10 mouse cellular contexts compared by ENCODE assay signal in genomic region chr4:142337701-142338100, GRCm38 (mm10).
DNase-seq lines count a peak whose midpoint lies in the region; ATAC-seq lines count a peak whose summit lies in the region.
"Had no signal": no experiment of that assay in that cellular context is flagged by ENCODE, and none has a peak within 500 bp of the region (broad histone marks: within the 10 kb centered on the region; RNA-seq: fewer than 3 reads in every experiment).

No protein-coding gene starts in this region.

- peak; percentile 52 for DNase-seq in heart, postnatal 4 days
- DNase-seq in heart, adult 8-10 months (ENCODE audit: low spot score): no peak
- peak; percentile 59 for DNase-seq in cerebellum, adult 9-10 months
- peak; percentile 24 for DNase-seq in lung, postnatal 10 days
- DNase-seq: thymus, postnatal 36 days had no signal

- no peak overlapping the region for H3K4me3 ChIP-seq in neural tube, embryonic 13.5 days
- no peak overlapping the region for H3K4me3 ChIP-seq in neural tube, embryonic 15.5 days (replicated peaks)
- H3K4me3 ChIP-seq: intestine, embryonic 15.5 days had no signal

- ATAC-seq in neural tube, embryonic 13.5 days (ENCODE audit: low read depth): no peak
- no peak for ATAC-seq in neural tube, embryonic 15.5 days (ENCODE audit: low FRiP score)
- ATAC-seq in granulocyte monocyte progenitor cell, adult 5-6 weeks (replicated peaks; ENCODE audit: poor library complexity, severe bottlenecking): no peak
- ATAC-seq: intestine, embryonic 15.5 days had no signal

- H3K36me3 ChIP-seq in neural tube, embryonic 13.5 days: no peaks in the 10 kb centered on the region
- H3K36me3 ChIP-seq in neural tube, embryonic 15.5 days: no peaks in the 10 kb centered on the region
- H3K36me3 ChIP-seq: G1E; intestine, embryonic 15.5 days had no signal

- no peaks in the 10 kb centered on the region for H3K9me3 ChIP-seq in neural tube, embryonic 13.5 days
- no peaks in the 10 kb centered on the region for H3K9me3 ChIP-seq in neural tube, embryonic 15.5 days (replicated peaks)
- H3K9me3 ChIP-seq: intestine, embryonic 15.5 days had no signal

- H3K4me2 ChIP-seq in neural tube, embryonic 13.5 days: no peak overlapping the region
- H3K4me2 ChIP-seq in neural tube, embryonic 15.5 days: no peak overlapping the region
- H3K4me2 ChIP-seq: intestine, embryonic 15.5 days had no signal

- H3K27me3 ChIP-seq in neural tube, embryonic 13.5 days: no peaks in the 10 kb centered on the region
- H3K27me3 ChIP-seq in neural tube, embryonic 15.5 days (replicated peaks): no peaks in the 10 kb centered on the region
- H3K27me3 ChIP-seq: intestine, embryonic 15.5 days had no signal

- H3K9ac ChIP-seq in neural tube, embryonic 13.5 days: no peak overlapping the region
- no peak overlapping the region for H3K9ac ChIP-seq in neural tube, embryonic 15.5 days (replicated peaks)
- H3K9ac ChIP-seq: intestine, embryonic 15.5 days had no signal

- WGBS in neural tube, embryonic 13.5 days: 78% methylated on average over 8 of the region's 8 CpGs
- WGBS in neural tube, embryonic 15.5 days: 64% methylated on average over 8 of the region's 8 CpGs

- H3K4me1 ChIP-seq in neural tube, embryonic 13.5 days (replicated peaks): peaks cover 47% of the 10 kb centered on the region
- peaks cover 40% of the 10 kb centered on the region for H3K4me1 ChIP-seq in neural tube, embryonic 15.5 days
- H3K4me1 ChIP-seq: intestine, embryonic 15.5 days had no signal

- 0 out of 2 replicates have a peak overlapping the region, but pooled peaks have one; percentile 40 for H3K27ac ChIP-seq in neural tube, embryonic 13.5 days (replicated peaks)
- H3K27ac ChIP-seq in neural tube, embryonic 15.5 days (replicated peaks): no peak overlapping the region
- H3K27ac ChIP-seq: intestine, embryonic 15.5 days had no signal
